ENCODE assay signal across 18 mouse cellular contexts in the genomic region with DNA sequence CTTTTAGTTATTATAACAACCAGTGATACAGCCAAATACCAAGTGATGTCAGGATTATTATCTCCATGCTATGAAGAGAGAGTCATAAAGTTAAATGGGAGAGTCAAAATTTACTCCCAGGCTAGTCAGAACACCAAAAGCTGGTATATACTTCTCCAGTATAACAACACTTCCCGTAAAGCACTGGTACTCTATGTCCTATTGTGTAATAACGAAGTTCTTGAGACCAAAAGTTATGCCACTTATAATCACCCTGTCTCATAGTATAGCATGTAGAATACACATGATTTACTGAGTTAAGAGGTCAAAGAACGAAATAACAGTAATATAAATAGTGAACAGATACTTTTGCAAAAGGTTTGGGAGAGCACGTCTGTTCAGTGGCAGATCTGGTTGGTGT. TPM values are rescaled to one million over a fixed set of nuclear protein-coding genes. Genes with fewer than 3 reads are reported as not detected.
DNase-seq lines count a peak whose midpoint lies in the region; ATAC-seq and TF ChIP-seq lines count a peak whose summit lies in the region.
"Had no signal": no experiment of that assay in that cellular context is flagged by ENCODE, and none has a peak within 500 bp of the region (broad histone marks: within the 10 kb centered on the region; RNA-seq: fewer than 3 reads in every experiment).

No protein-coding gene starts in this region.

- peak; percentile 47; the same call in 1 of the 2 replicates for ATAC-seq in lung, postnatal 0 days
- ATAC-seq: activated CD4-positive, CD25-positive, alpha-beta regulatory T cell, adult 4 months; CD4-positive, CD25-positive, alpha-beta regulatory T cell, adult 4 months; Patski had no signal

- no peak overlapping the region for H3K4me2 ChIP-seq in lung, postnatal 0 days (replicated peaks; ENCODE audit: low read depth, low read length)

- no peaks in the 10 kb centered on the region for H3K36me3 ChIP-seq in lung, postnatal 0 days (ENCODE audit: insufficient read depth, low read length)
- H3K36me3 ChIP-seq: G1E had no signal

- WGBS in lung, postnatal 0 days: 62% methylated on average over 4 of the region's 4 CpGs

- peak; percentile 26 for DNase-seq in lung, postnatal 0 days (ENCODE audit: low spot score)
- DNase-seq in lung, postnatal 4 days: no peak
- DNase-seq: adrenal gland, adult 2 months; adrenal gland, adult 8-10 months; adrenal gland, postnatal 10 days; adrenal gland, postnatal 14 days; adrenal gland, postnatal 25 days; adrenal gland, postnatal 36 days; B cell, adult 2 months; cerebellum, adult 11 months; cerebellum, adult 11-12 months; cerebellum, adult 18-20 months; cerebellum, adult 2 months had no signal

- no peaks in the 10 kb centered on the region for H3K9me3 ChIP-seq in lung, postnatal 0 days (ENCODE audit: low read length)
- H3K9me3 ChIP-seq: G1E had no signal

- H3K27ac ChIP-seq in lung, postnatal 0 days (ENCODE audit: low read length): no peak overlapping the region

- no peaks in the 10 kb centered on the region for H3K4me1 ChIP-seq in lung, postnatal 0 days (ENCODE audit: insufficient read depth, low read depth, low read length)

- no peaks in the 10 kb centered on the region for H3K27me3 ChIP-seq in lung, postnatal 0 days (replicated peaks; ENCODE audit: insufficient read depth, low read length)
- H3K27me3 ChIP-seq: CH12.LX, Patski had no signal

- H3K4me3 ChIP-seq in lung, postnatal 0 days (ENCODE audit: low read depth, low read length): no peak overlapping the region

- TF ChIP-seq EP300 in lung, postnatal 0 days (IDR thresholded peaks at IDR 0.05): peak; percentile 95

- no peak for TF ChIP-seq CTCF in lung, postnatal 0 days (IDR thresholded peaks at IDR 0.05)

- no peak overlapping the region for H3K9ac ChIP-seq in lung, postnatal 0 days (replicated peaks; ENCODE audit: low read depth)

RNA-seq across cellular contexts. Expression of gene Stard13, which starts 28.6 kb away (rescaled TPM):
- polyA plus RNA-seq in lung, postnatal 0 days (2015; fragmentation: Nextera tagmentation; extraction: Ambion mirVana): 19.1 and 20.8 TPM in 2 replicates
- polyA plus RNA-seq: activated CD4-positive, CD25-positive, alpha-beta regulatory T cell, adult 4 months; CD4-positive, CD25-positive, alpha-beta regulatory T cell, adult 4 months; G1E had no signal
